Mouse (Mus musculus) lung, embryonic 15.5 days (tissue): Measurements from ENCODE around the gene Chrm1. TPM values are rescaled to one million over a fixed set of nuclear protein-coding genes. Genes with fewer than 3 reads are reported as not detected.

Experiments used
- ATAC-seq: fragments of 200-750 bp; cut with Nextera tagmentation; 2 replicates; pipeline ENCODE4 v1.8.0; 2017; ENCODE audit warnings: moderate number of reproducible peaks, borderline replicate concordance; ENCODE audit not compliant: low FRiP score, low TSS enrichment; ENCODE audit errors: extremely low read depth
- H3K27ac ChIP-seq: fragments of 300-500 bp; sonication (generic); 2 replicates; pipeline ENCODE4 v1.5.1; 2015; ENCODE audit warnings: moderate library complexity, mild to moderate bottlenecking, inconsistent platforms
- H3K27me3 ChIP-seq: fragments of 300-500 bp; sonication (generic); 2 replicates; pipeline ENCODE4 v1.6.1; 2015; ENCODE audit warnings: inconsistent platforms
- H3K36me3 ChIP-seq: fragments of 300-500 bp; sonication (generic); 2 replicates; pipeline ENCODE4 v1.6.1; 2015; ENCODE audit warnings: inconsistent platforms
- H3K4me1 ChIP-seq: fragments of 300-500 bp; sonication (generic); 2 replicates; pipeline ENCODE4 v1.6.1; 2015; ENCODE audit warnings: inconsistent platforms
- H3K4me2 ChIP-seq: fragments of 300-500 bp; sonication (generic); 2 replicates; pipeline ENCODE4 v1.6.1; 2015; ENCODE audit warnings: inconsistent platforms, mild to moderate bottlenecking, moderate library complexity
- H3K4me3 ChIP-seq: fragments of 300-500 bp; sonication (generic); 2 replicates; pipeline ENCODE4 v1.5.1; 2015; ENCODE audit warnings: mild to moderate bottlenecking, inconsistent platforms
- H3K9ac ChIP-seq: fragments of 300-500 bp; sonication (generic); 2 replicates; pipeline ENCODE4 v1.6.1; 2015; ENCODE audit warnings: inconsistent platforms
- H3K9me3 ChIP-seq: fragments of 300-500 bp; sonication (generic); 2 replicates; pipeline ENCODE4 v1.6.1; 2016; ENCODE audit warnings: inconsistent platforms
- WGBS: fragments of 180-500 bp; shearing (Covaris S2); methylation state at CpG from one replicate; pipeline ENCODE4 v1.1.7; 2015; 5-methylcytosine and 5-hydroxymethylcytosine counted together
- polyA plus RNA-seq: library from polyadenylated mRNA; unstranded; fragments of >200 nt; fragmentation: Nextera tagmentation; extraction: Ambion mirVana; gene quantifications from 2 replicates; pipeline ENCODE4 v1.2.1, GENCODE M21; 2015

Gene Chrm1
- 0.08 and 0.14 TPM in 2 replicates for polyA plus RNA-seq

GRCm38 (mm10) chr19:8663360-8663839 lies at the start of gene Chrm1:
Gene Chrm1 (plus strand): TSS chr19:8663789.
- no peak for ATAC-seq
- Histone ChIP-seq H3K4me2 (peak within 1 kb of the TSS; percentile 97), H3K9me3 (no peaks in the 10 kb centered on the region), H3K9ac (no peak within 1 kb of the TSS), H3K27me3 (no peaks in the 10 kb centered on the region), H3K4me1 (peaks cover 16% of the 10 kb centered on the region), H3K27ac (no peak within 1 kb of the TSS), H3K4me3 (0 out of 2 replicates have a peak within 1 kb of the TSS, but pooled peaks have one; percentile 45), H3K36me3 (no peaks in the 10 kb centered on the region)
- WGBS: 52% methylated on average over 9 of the region's 9 CpGs

GRCm38 (mm10) chr19:8614343-8614742 lies 49.2 kb upstream of the Chrm1 start:
- no peak for ATAC-seq
- H3K4me1 ChIP-seq: no peaks in the 10 kb centered on the region
- H3K4me3 ChIP-seq: no peak overlapping the region
- no peaks in the 10 kb centered on the region for H3K9me3 ChIP-seq
- WGBS: 23% methylated on average over 2 of the region's 2 CpGs
- no peaks in the 10 kb centered on the region for H3K36me3 ChIP-seq
- H3K27me3 ChIP-seq: peaks cover 3% of the 10 kb centered on the region; the same call in 1 of the 2 replicates
- H3K27ac ChIP-seq: no peak overlapping the region
- no peak overlapping the region for H3K9ac ChIP-seq
- no peak overlapping the region for H3K4me2 ChIP-seq

- Histone ChIP-seq H3K36me3 (no peaks in the 10 kb centered on the region), H3K27ac (no peak overlapping the region), H3K4me2 (no peak overlapping the region), H3K4me1 (no peaks in the 10 kb centered on the region), H3K9me3 (no peaks in the 10 kb centered on the region), H3K27me3 (peaks cover 3% of the 10 kb centered on the region; the same call in 1 of the 2 replicates), H3K4me3 (no peak overlapping the region), H3K9ac (no peak overlapping the region)
- WGBS: 46% methylated on average over 4 of the region's 4 CpGs
- no peak for ATAC-seq
These were observed 47.3 kb upstream of the Chrm1 start for GRCm38 (mm10) chr19:8616314-8616713.

- ATAC-seq: no peak
- Histone ChIP-seq H3K27me3 (peaks cover 3% of the 10 kb centered on the region; the same call in 1 of the 2 replicates), H3K9me3 (no peaks in the 10 kb centered on the region), H3K4me2 (no peak within 1 kb of the TSS), H3K27ac (no peak within 1 kb of the TSS), H3K36me3 (no peaks in the 10 kb centered on the region), H3K4me3 (no peak within 1 kb of the TSS), H3K4me1 (no peaks in the 10 kb centered on the region), H3K9ac (no peak within 1 kb of the TSS)
- 24% methylated on average over 7 of the region's 7 CpGs for WGBS
These were observed 45.7 kb upstream of the Chrm1 start, which contains the start of gene Slc22a6 for GRCm38 (mm10) chr19:8617904-8618303. Gene Slc22a6 (plus strand): TSS chr19:8618039.

GRCm38 (mm10) chr19:8621098-8621497 lies 42.5 kb upstream of the Chrm1 start:
- H3K9ac ChIP-seq: no peak overlapping the region
- WGBS: 85% methylated on average over 7 of the region's 7 CpGs
- H3K4me2 ChIP-seq: no peak overlapping the region
- no peaks in the 10 kb centered on the region for H3K36me3 ChIP-seq
- H3K27ac ChIP-seq: no peak overlapping the region
- no peaks in the 10 kb centered on the region for H3K9me3 ChIP-seq
- H3K27me3 ChIP-seq: no peaks in the 10 kb centered on the region
- ATAC-seq: no peak
- no peak overlapping the region for H3K4me3 ChIP-seq
- H3K4me1 ChIP-seq: no peaks in the 10 kb centered on the region

- Histone ChIP-seq H3K36me3 (no peaks in the 10 kb centered on the region), H3K27ac (no peak overlapping the region), H3K4me3 (no peak overlapping the region), H3K27me3 (no peaks in the 10 kb centered on the region), H3K4me1 (no peaks in the 10 kb centered on the region), H3K9me3 (no peaks in the 10 kb centered on the region), H3K4me2 (no peak overlapping the region), H3K9ac (no peak overlapping the region)
- no peak for ATAC-seq
- WGBS: 66% methylated on average over 2 of the region's 2 CpGs
These were observed 33.3 kb upstream of the Chrm1 start for GRCm38 (mm10) chr19:8630249-8630648.

GRCm38 (mm10) chr19:8630826-8631225 lies 32.8 kb upstream of the Chrm1 start:
- Histone ChIP-seq H3K9ac (no peak overlapping the region), H3K4me1 (no peaks in the 10 kb centered on the region), H3K9me3 (no peaks in the 10 kb centered on the region), H3K4me3 (no peak overlapping the region), H3K27ac (no peak overlapping the region), H3K27me3 (no peaks in the 10 kb centered on the region), H3K4me2 (no peak overlapping the region), H3K36me3 (no peaks in the 10 kb centered on the region)
- WGBS: 57% methylated on average over 6 of the region's 6 CpGs
- no peak for ATAC-seq

GRCm38 (mm10) chr19:8632029-8632428 lies 31.6 kb upstream of the Chrm1 start:
- Histone ChIP-seq H3K4me1 (no peaks in the 10 kb centered on the region), H3K27ac (no peak overlapping the region), H3K27me3 (no peaks in the 10 kb centered on the region), H3K4me3 (no peak overlapping the region), H3K9ac (no peak overlapping the region), H3K36me3 (no peaks in the 10 kb centered on the region), H3K4me2 (no peak overlapping the region), H3K9me3 (no peaks in the 10 kb centered on the region)
- ATAC-seq: no peak
- WGBS: 44% methylated on average over 1 of the region's 1 CpGs

- WGBS: 38% methylated on average over 5 of the region's 5 CpGs
- Histone ChIP-seq H3K4me3 (no peak overlapping the region), H3K27me3 (no peaks in the 10 kb centered on the region), H3K4me1 (no peaks in the 10 kb centered on the region), H3K27ac (no peak overlapping the region), H3K9me3 (no peaks in the 10 kb centered on the region), H3K4me2 (no peak overlapping the region), H3K9ac (no peak overlapping the region), H3K36me3 (no peaks in the 10 kb centered on the region)
- ATAC-seq: no peak
These were observed 21.5 kb upstream of the Chrm1 start for GRCm38 (mm10) chr19:8642086-8642485.

- Histone ChIP-seq H3K9me3 (no peaks in the 10 kb centered on the region), H3K27ac (no peak overlapping the region), H3K9ac (no peak overlapping the region), H3K4me1 (no peaks in the 10 kb centered on the region), H3K27me3 (no peaks in the 10 kb centered on the region), H3K4me3 (no peak overlapping the region), H3K4me2 (no peak overlapping the region), H3K36me3 (no peaks in the 10 kb centered on the region)
- ATAC-seq: no peak
- WGBS: 69% methylated on average over 2 of the region's 2 CpGs
These were observed 17.2 kb upstream of the Chrm1 start for GRCm38 (mm10) chr19:8646393-8646792.

GRCm38 (mm10) chr19:8655833-8656232 lies 7.8 kb upstream of the Chrm1 start:
- no peak overlapping the region for H3K27ac ChIP-seq
- no peaks in the 10 kb centered on the region for H3K27me3 ChIP-seq
- no peaks in the 10 kb centered on the region for H3K36me3 ChIP-seq
- no peak; the same call in 1 of the 2 replicates for ATAC-seq
- no peak overlapping the region for H3K4me3 ChIP-seq
- H3K9ac ChIP-seq: no peak overlapping the region
- no peaks in the 10 kb centered on the region for H3K9me3 ChIP-seq
- peaks cover 6% of the 10 kb centered on the region; the same call in 1 of the 2 replicates for H3K4me1 ChIP-seq
- H3K4me2 ChIP-seq: no peak overlapping the region

GRCm38 (mm10) chr19:8656341-8656740 lies 7.2 kb upstream of the Chrm1 start:
- WGBS: 64% methylated on average over 4 of the region's 4 CpGs
- no peak overlapping the region for H3K4me2 ChIP-seq
- H3K36me3 ChIP-seq: no peaks in the 10 kb centered on the region
- ATAC-seq: no peak
- H3K9me3 ChIP-seq: no peaks in the 10 kb centered on the region
- no peak overlapping the region for H3K4me3 ChIP-seq
- H3K27me3 ChIP-seq: no peaks in the 10 kb centered on the region
- peaks cover 6% of the 10 kb centered on the region; the same call in 1 of the 2 replicates for H3K4me1 ChIP-seq
- no peak overlapping the region for H3K9ac ChIP-seq
- H3K27ac ChIP-seq: 0 out of 2 replicates have a peak overlapping the region, but pooled peaks have one; percentile 30
